Mouse (Mus musculus): ENCODE results near the gene Tmem86b.
"Not testable (repeated sequence)": the region's sequence is repeated elsewhere in the genome, so short reads cannot be mapped to it uniquely, and the experiment has no call there.

Tmem86b gene

DNA sequence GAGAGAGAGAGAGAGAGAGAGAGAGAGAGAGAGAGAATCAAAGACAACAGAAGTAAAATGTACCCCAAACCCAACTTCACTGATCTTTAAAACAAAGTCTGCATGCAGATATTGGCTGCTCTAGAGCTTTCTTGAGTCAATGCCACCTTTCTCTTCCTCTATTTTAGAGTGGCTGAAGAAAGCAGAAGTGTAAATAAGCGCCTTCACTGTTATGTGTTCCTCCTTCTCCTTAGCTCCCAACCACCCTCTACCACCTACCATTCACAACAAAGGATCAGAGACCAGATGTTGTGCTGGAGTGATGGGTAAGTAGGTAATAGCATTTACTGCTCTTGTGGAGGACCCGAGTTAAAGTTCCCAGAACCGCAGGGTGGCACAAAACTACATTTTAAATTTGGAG lies 49.7 kb downstream of the Tmem86b start:
- not testable (repeated sequence) for DNase-seq (ENCODE audit: extremely low spot score, low read depth, low spot score)
